8 mouse cellular contexts compared by ENCODE assay signal in the genomic region with DNA sequence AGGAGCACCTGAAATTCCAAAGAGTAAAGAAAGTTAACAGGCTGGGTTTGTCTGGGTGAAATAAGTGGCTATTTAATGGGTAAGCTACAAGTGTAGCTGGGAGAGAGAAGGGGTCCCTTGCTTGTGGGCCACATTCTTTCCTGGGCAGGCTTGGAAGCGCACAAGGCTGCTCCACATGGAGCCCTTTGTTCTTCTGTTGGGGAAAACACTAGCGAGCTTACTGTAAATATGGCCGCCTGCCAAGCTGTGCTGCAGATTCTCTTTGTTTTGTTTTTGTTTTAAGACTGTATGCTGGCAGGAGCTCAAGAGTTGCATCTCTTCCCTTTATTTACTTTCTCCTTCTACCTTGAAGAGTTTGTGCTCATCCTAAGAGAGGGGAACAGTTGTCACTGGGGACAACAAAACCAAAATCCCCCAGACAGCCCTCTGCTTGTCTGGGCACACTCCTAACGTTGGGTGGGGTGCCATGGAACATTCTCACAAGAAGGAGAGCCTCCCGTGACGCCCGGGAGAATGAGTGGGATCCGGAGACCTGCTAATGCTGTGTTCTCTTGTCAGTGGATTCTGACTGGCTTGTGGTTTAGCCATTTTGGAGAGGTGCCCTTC.
DNase-seq lines count a peak whose midpoint lies in the region; ATAC-seq and TF ChIP-seq lines count a peak whose summit lies in the region.

No protein-coding gene starts in this region.

- TF ChIP-seq CTCF in heart, adult 2 months (IDR thresholded peaks at IDR 0.05): no peak

- no peak for TF ChIP-seq POLR2A in heart, adult 2 months (IDR thresholded peaks at IDR 0.05; ENCODE audit: insufficient read depth, low read depth, low read length)

- no peak overlapping the region for H3K9ac ChIP-seq in heart, adult 2 months (ENCODE audit: low read depth, low read length)
- H3K9ac ChIP-seq in heart, embryonic 11.5 days (ENCODE audit: low read depth, low read length): no peak overlapping the region

- no peaks in the 10 kb centered on the region for H3K9me3 ChIP-seq in heart, embryonic 11.5 days (replicated peaks; ENCODE audit: control insufficient read depth, low read length)

- H3K4me3 ChIP-seq in heart, adult 2 months: no peak overlapping the region; the same call in 1 of the 2 replicates
- no peak overlapping the region for H3K4me3 ChIP-seq in heart, embryonic 11.5 days (ENCODE audit: low read depth, low read length)

- ATAC-seq in heart, embryonic 11.5 days (replicated peaks; ENCODE audit: insufficient number of reproducible peaks, low FRiP score, low TSS enrichment): no peak

- H3K4me1 ChIP-seq in heart, adult 2 months (ENCODE audit: control insufficient read depth, insufficient read depth, low read length): peaks cover 9% of the 10 kb centered on the region
- no peaks in the 10 kb centered on the region for H3K4me1 ChIP-seq in heart, embryonic 11.5 days (ENCODE audit: control insufficient read depth, insufficient read depth, low read length)

- H3K27me3 ChIP-seq in heart, adult 2 months (ENCODE audit: control insufficient read depth, insufficient read depth, low read length): no peaks in the 10 kb centered on the region
- no peaks in the 10 kb centered on the region for H3K27me3 ChIP-seq in heart, embryonic 11.5 days (ENCODE audit: control insufficient read depth, insufficient read depth, low read length)

- peak; percentile 33 to 39 for DNase-seq in heart, adult 2 months
- DNase-seq in NIH3T3 (ENCODE audit: low read depth): peak; percentile 42
- DNase-seq in cerebellum, postnatal 36 days: peak; percentile 17 to 23
- DNase-seq in kidney, postnatal 14 days: peak; percentile 56
- DNase-seq in ovary, postnatal 36 days (ENCODE audit: low spot score): peak; percentile 61
- DNase-seq in thymus, postnatal 0 days (ENCODE audit: low spot score): no peak
- no peak for DNase-seq in adrenal gland, adult 8-10 months

- WGBS in heart, adult 2 months: 31% methylated on average over 8 of the region's 8 CpGs
- 65% methylated on average over 8 of the region's 8 CpGs for WGBS in heart, embryonic 11.5 days (ENCODE audit: insufficient replicate concordance)

- no peak for TF ChIP-seq EP300 in heart, adult 2 months (IDR thresholded peaks at IDR 0.05; ENCODE audit: insufficient read depth, low read depth, low read length)

- intact Hi-C loops in heart, adult 2 months (cut with DNase I): loop anchor here (5.0 kb wide), 1 partner anchor 74 kb away; no protein-coding TSS in a partner anchor

- H3K79me2 ChIP-seq in heart, adult 2 months (replicated peaks; ENCODE audit: control insufficient read depth, insufficient read depth, low read length): no peaks in the 10 kb centered on the region

- H3K36me3 ChIP-seq in heart, adult 2 months (ENCODE audit: control insufficient read depth, insufficient read depth, low read length): peaks cover 4% of the 10 kb centered on the region
- H3K36me3 ChIP-seq in heart, embryonic 11.5 days (ENCODE audit: control insufficient read depth, insufficient read depth, low read length): no peaks in the 10 kb centered on the region

- peak overlapping the region; percentile 83 for H3K27ac ChIP-seq in heart, adult 2 months
- H3K27ac ChIP-seq in heart, embryonic 11.5 days (ENCODE audit: low read depth, low read length): no peak overlapping the region

- H3K4me2 ChIP-seq in heart, embryonic 11.5 days: no peak overlapping the region

Comparison
In these comparisons a context has a peak if more than half of its experiments do, and no peak if none do; other contexts are left out.
1. DNase-seq: peak in heart, adult 2 months (2 of 2), NIH3T3 (single experiment), cerebellum, postnatal 36 days (2 of 2), kidney, postnatal 14 days (single experiment) and ovary, postnatal 36 days (single experiment); none in thymus, postnatal 0 days (single experiment) and adrenal gland, adult 8-10 months (single experiment).